Mouse (Mus musculus) kidney, adult 2 months (tissue): Measurements from ENCODE around the gene Anks1.

Experiments
- CTCF ChIP-seq: fragments of 200-500 bp; conservative IDR thresholded peaks from 2 replicates; pipeline ENCODE4 v1.5.1; 2011; ENCODE audit warnings: low read depth, mild to moderate bottlenecking, control low read depth, low read length, moderate library complexity, mixed read lengths; ENCODE audit not compliant: insufficient read depth, insufficient read length
- POLR2A ChIP-seq: fragments of 200-500 bp; IDR thresholded peaks from one replicate; pipeline ENCODE4 v1.6.1; 2011; ENCODE audit warnings: low read depth, low read length, control low read depth

- TF ChIP-seq CTCF (no peak), POLR2A (no peak)
Measured at GRCm38 (mm10) chr17:28040620-28041019, 131.5 kb downstream of the Anks1 start.
